Mouse (Mus musculus): ENCODE results near the gene Ube2e1. TPM values are rescaled to one million over a fixed set of nuclear protein-coding genes. Genes with fewer than 3 reads are reported as not detected.
"Not testable (repeated sequence)": the region's sequence is repeated elsewhere in the genome, so short reads cannot be mapped to it uniquely, and the experiment has no call there.

Gene Ube2e1
- total RNA-seq, 1 experiment: 17.0 TPM

DNA sequence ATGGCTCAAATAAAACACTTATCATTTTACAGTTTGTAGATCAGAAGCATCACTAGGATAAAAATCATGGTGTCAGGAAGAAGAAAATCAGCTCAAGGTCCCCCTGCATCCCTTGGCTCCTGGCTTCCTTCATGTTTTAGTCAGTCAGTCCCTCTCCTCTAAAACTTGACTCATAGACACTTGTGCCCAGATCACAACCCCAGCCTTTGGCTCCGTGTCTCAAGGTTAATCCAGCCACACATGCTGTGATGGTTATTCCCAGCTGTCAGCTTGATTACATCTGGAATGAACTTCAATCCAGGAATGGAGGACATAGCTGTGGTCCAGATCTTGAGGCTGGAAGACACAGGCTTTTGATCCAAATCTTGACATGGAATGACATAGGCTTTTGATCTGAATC, 57.1 kb downstream of the Ube2e1 start:
- Histone ChIP-seq H3K4me1 (ENCODE audit: control insufficient read depth in 2 of 2, insufficient read depth in 2 of 2, low read length in 2 of 2, poor library complexity in 1 of 2) (peaks cover 0 to 2% of the 10 kb centered on the region in 2 experiments; a peak in 1 of 4 replicates), H3K27ac (ENCODE audit: insufficient read depth, low read depth, low read length, poor library complexity, severe bottlenecking) (no peak overlapping the region), H3K4me3 (ENCODE audit: insufficient read depth in 1 of 2, low read depth in 1 of 2, low read length in 2 of 2, poor library complexity in 1 of 2, severe bottlenecking in 1 of 2) (no peak overlapping the region), H3K36me3 (ENCODE audit: control insufficient read depth, insufficient read depth, low read length, poor library complexity, severe bottlenecking) (peaks cover 11% of the 10 kb centered on the region), H3K9ac (ENCODE audit: insufficient read depth, low read depth, low read length, poor library complexity, severe bottlenecking) (no peak overlapping the region), H3K9me3 (ENCODE audit: control insufficient read depth, insufficient read depth, low read depth, low read length) (no peaks in the 10 kb centered on the region)
- TF ChIP-seq MAFK (IDR thresholded peaks at IDR 0.05; ENCODE audit: insufficient read depth, low read depth, low read length): no peak
- TF ChIP-seq CHD2 (IDR thresholded peaks at IDR 0.05; ENCODE audit: low read depth, low read length): no peak
- TF ChIP-seq HCFC1 (IDR thresholded peaks at IDR 0.05; ENCODE audit: borderline replicate concordance, insufficient read depth, low read length): no peak
- TF ChIP-seq ZNF384 (IDR thresholded peaks at IDR 0.05; ENCODE audit: low read depth, low read length): no peak
- TF ChIP-seq ZC3H11A (IDR thresholded peaks at IDR 0.05; ENCODE audit: borderline replicate concordance, low read depth, low read length): no peak
- no peak for DNase-seq (ENCODE audit: low read depth, low spot score)
- in situ Hi-C loops (cut with MboI; ENCODE audit: low sequenced_read_pairs in 2 of 2, unreplicated experiment in 2 of 2): no loop called here

DNA sequence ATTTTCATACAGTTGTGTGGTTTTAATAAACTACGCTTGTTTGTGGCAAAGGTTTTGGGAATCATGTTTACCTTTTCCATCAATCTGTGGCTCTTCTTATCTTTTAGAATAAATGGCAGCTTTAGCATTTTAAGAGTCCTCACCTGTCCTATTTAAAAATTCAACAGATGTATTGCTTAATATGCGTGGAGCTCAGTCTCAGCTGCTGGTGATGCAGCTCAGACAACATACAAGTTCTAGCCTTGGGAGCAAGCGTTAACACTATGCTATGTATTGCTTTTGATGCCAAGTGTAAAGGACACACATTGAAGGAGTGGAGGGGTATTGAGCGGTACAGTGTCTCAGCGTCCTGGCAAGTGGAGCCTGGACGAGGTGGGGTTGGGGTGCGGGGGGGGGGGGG, 60.0 kb downstream of the Ube2e1 start:
- H3K9ac ChIP-seq (ENCODE audit: insufficient read depth, low read depth, low read length, poor library complexity, severe bottlenecking): peak overlapping the region; percentile 54; the same call in 1 of the 2 replicates
- peak overlapping the region; percentile 90 to 99 for H3K4me3 ChIP-seq (ENCODE audit: insufficient read depth in 1 of 2, low read depth in 1 of 2, low read length in 2 of 2, poor library complexity in 1 of 2, severe bottlenecking in 1 of 2)
- peaks cover 0 to 3% of the 10 kb centered on the region in 2 experiments; a peak in 1 of 4 replicates for H3K4me1 ChIP-seq (ENCODE audit: control insufficient read depth in 2 of 2, insufficient read depth in 2 of 2, low read length in 2 of 2, poor library complexity in 1 of 2)
- TF ChIP-seq MAFK (IDR thresholded peaks at IDR 0.05; ENCODE audit: insufficient read depth, low read depth, low read length): no peak
- no peak for TF ChIP-seq ZC3H11A (IDR thresholded peaks at IDR 0.05; ENCODE audit: borderline replicate concordance, low read depth, low read length)
- TF ChIP-seq ZNF384 (IDR thresholded peaks at IDR 0.05; ENCODE audit: low read depth, low read length): no peak
- no peaks in the 10 kb centered on the region for H3K9me3 ChIP-seq (ENCODE audit: control insufficient read depth, insufficient read depth, low read depth, low read length)
- no peak for DNase-seq (ENCODE audit: low read depth, low spot score)
- peaks cover 21% of the 10 kb centered on the region for H3K36me3 ChIP-seq (ENCODE audit: control insufficient read depth, insufficient read depth, low read length, poor library complexity, severe bottlenecking)
- in situ Hi-C loops (cut with MboI; ENCODE audit: low sequenced_read_pairs in 2 of 2, unreplicated experiment in 2 of 2): no loop called here
- no peak overlapping the region for H3K27ac ChIP-seq (ENCODE audit: insufficient read depth, low read depth, low read length, poor library complexity, severe bottlenecking)

DNA sequence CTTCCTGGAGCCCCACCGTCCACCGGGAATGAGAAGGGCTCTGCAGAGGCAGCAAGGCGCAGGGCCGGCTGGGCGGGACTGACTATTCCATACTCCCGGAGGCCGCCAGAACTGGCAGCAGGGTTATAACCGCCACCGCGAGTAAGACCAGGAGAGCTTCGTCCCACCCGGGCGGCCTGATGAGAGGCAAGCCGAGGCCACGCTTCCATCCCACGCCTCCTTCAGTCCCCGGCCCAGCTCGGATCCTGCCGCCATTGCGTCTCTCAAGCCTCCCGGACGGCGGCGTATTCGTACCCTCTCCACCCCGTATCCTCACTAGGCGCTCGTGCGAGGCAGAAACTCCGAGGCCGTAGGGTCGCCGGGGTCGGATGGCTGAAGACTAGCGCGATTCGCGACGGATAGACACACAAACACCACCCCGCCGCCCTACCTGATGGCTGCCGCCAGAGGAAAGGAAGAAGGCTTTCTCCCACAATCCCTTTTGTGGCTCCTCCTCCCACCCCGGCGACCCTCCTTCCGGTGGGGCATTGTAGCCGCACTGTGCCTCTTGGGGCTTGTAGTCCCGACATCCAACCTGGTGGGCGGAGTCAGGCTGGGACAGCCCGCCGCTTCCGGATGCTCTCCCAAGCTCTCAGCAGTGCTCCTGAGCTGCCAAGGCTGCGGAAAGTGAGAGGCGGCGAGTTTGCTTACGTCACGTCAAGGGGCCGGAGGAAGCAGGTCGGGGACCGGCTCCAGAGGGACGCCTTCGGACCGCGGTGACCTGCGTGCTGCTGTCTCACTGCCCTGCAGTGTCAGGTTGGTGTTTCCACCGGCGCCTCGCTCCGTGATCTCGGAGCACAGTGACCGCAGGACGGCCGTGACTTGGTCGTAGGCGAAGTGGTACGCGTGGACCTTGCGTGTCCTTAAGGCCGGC, 60.9 kb downstream of the Ube2e1 start, which contains the start of the genes Nkiras1 and Rpl15:
Gene Nkiras1, plus strand, starts transcription at position 608 of the 913 bp plus-strand sequence.
Gene Rpl15, minus strand, starts transcription at position 863 of the 913 bp plus-strand sequence.
- TF ChIP-seq HCFC1 (IDR thresholded peaks at IDR 0.05; ENCODE audit: borderline replicate concordance, insufficient read depth, low read length): peak; percentile 93
- no peak for TF ChIP-seq ZNF384 (IDR thresholded peaks at IDR 0.05; ENCODE audit: low read depth, low read length)
- DNase-seq (ENCODE audit: low read depth, low spot score): peak; percentile 96
- in situ Hi-C loops (cut with MboI; ENCODE audit: low sequenced_read_pairs in 2 of 2, unreplicated experiment in 2 of 2): no loop called here

DNA sequence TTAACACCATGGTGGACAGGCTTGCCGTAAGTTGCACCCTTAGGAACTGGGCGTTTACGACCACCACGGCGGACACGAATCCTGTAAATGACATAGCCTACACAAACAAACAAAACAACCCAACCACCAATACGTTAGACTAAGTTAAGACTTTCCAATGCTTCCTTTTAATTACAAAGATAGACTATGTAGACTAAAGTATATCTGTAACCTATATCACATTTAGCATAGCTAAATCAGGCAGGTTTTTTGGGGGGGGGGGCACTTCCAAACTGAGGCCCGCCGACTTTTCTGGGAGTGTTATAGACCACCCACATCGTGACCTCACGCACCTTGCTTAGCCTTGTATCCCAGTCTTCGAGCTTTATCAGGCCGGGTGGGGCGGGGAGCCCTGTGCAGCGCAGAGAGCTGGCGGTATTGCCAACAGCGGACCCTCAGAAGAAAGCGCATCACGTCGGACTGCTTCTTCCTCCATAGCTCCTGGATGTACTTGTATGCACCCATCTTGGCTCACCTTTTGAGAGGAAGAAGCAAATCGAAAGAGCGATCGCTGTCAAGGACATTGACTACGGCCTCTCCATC, 61.6 kb downstream of the Ube2e1 start:
- in situ Hi-C loops (cut with MboI; ENCODE audit: low sequenced_read_pairs in 2 of 2, unreplicated experiment in 2 of 2); H3K4me1 ChIP-seq (ENCODE audit: control insufficient read depth in 2 of 2, insufficient read depth in 2 of 2, low read length in 2 of 2, poor library complexity in 1 of 2); H3K9me3 ChIP-seq (ENCODE audit: control insufficient read depth, insufficient read depth, low read depth, low read length): not testable (repeated sequence)
- peaks cover 21% of the 10 kb centered on the region for H3K36me3 ChIP-seq (ENCODE audit: control insufficient read depth, insufficient read depth, low read length, poor library complexity, severe bottlenecking)
- peak overlapping the region; percentile 81 to 99 for H3K4me3 ChIP-seq (ENCODE audit: insufficient read depth in 1 of 2, low read depth in 1 of 2, low read length in 2 of 2, poor library complexity in 1 of 2, severe bottlenecking in 1 of 2)
- peak; percentile 7 for DNase-seq (ENCODE audit: low read depth, low spot score)
- H3K9ac ChIP-seq (ENCODE audit: insufficient read depth, low read depth, low read length, poor library complexity, severe bottlenecking): peak overlapping the region; percentile 94
- peak overlapping the region; percentile 65 for H3K27ac ChIP-seq (ENCODE audit: insufficient read depth, low read depth, low read length, poor library complexity, severe bottlenecking)

More for the DNA sequence above, 60.9 kb downstream of the Ube2e1 start, which contains the start of the genes Nkiras1 and Rpl15:
- Histone ChIP-seq H3K27ac (ENCODE audit: insufficient read depth, low read depth, low read length, poor library complexity, severe bottlenecking) (peak within 1 kb of the TSS; percentile 65), H3K4me3 (ENCODE audit: insufficient read depth in 1 of 2, low read depth in 1 of 2, low read length in 2 of 2, poor library complexity in 1 of 2, severe bottlenecking in 1 of 2) (peak within 1 kb of the TSS; percentile 90 to 99), H3K9me3 (ENCODE audit: control insufficient read depth, insufficient read depth, low read depth, low read length) (no peaks in the 10 kb centered on the region), H3K9ac (ENCODE audit: insufficient read depth, low read depth, low read length, poor library complexity, severe bottlenecking) (peak within 1 kb of the TSS; percentile 94), H3K36me3 (ENCODE audit: control insufficient read depth, insufficient read depth, low read length, poor library complexity, severe bottlenecking) (peaks cover 21% of the 10 kb centered on the region), H3K4me1 (ENCODE audit: control insufficient read depth in 2 of 2, insufficient read depth in 2 of 2, low read length in 2 of 2, poor library complexity in 1 of 2) (peaks cover 0 to 3% of the 10 kb centered on the region in 2 experiments; a peak in 1 of 4 replicates)
